Mouse (Mus musculus): Measurements from ENCODE around the gene 4930402F06Rik.

The 4930402F06Rik gene

GRCm38 (mm10) chr2:35397096-35397495 lies at the start of gene 4930402F06Rik:
TSS of gene 4930402F06Rik (minus strand) at chr2:35397175.
- in situ Hi-C loops (cut with MboI, MseI), result loop anchor here in 1 of 2 experiments (5.0 kb wide), 1 partner anchor 105 kb away; no protein-coding TSS in a partner anchor

GRCm38 (mm10) chr2:35446300-35446699 lies 49.3 kb upstream of the 4930402F06Rik start:
- in situ Hi-C loops (cut with MboI, MseI), result no loop called here

- in situ Hi-C loops (cut with MboI, MseI), result no loop called here
These were observed 48.6 kb upstream of the 4930402F06Rik start for GRCm38 (mm10) chr2:35445610-35446009.

DNA sequence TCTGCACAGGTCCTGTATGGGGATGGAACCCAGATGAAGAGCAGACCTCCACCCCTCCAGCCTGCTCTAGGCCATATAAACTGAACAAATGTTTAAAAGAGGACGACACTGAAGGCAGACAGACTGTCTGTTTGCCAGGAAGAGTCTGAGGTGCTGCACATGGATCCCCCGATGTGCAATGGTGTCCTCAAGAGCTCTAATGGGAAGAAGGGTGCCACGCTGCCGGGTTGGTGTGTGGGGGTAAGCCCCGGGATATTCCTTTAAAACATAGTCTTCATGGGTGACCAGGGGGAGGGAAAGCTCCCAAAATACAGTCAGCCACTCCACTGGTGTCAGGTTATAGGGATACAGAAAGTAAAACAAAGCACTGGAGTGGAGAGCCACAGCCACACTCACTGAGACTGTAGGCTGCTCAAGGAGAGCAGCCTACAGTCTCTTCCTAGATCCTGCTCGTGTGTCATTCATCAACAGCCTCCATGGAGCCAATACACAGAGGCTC lies 47.8 kb upstream of the 4930402F06Rik start:
- in situ Hi-C loops (cut with MboI, MseI), result no loop called here

GRCm38 (mm10) chr2:35443981-35444763 lies 47.2 kb upstream of the 4930402F06Rik start:
- in situ Hi-C loops (cut with MboI, MseI), result no loop called here

DNA sequence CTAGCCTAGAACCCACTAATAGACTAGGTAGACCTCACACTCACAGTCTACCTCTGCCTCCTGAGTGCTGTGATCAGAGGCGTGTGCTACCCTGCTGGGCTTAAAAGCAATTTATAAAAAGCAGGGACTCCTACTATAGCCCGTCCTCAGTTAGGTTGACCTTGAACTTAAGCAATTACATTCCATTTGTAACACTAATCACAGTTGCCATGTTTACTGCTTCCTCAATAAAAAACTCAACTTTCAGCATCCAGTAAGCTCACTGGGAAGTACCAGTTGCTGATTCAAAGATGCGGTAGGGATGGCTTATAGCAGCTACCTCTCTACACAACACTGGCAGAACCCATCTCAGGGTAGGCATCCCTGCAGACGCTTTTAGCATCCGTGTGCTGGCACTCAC lies 46.4 kb upstream of the 4930402F06Rik start:
- in situ Hi-C loops (cut with MboI, MseI), result no loop called here

DNA sequence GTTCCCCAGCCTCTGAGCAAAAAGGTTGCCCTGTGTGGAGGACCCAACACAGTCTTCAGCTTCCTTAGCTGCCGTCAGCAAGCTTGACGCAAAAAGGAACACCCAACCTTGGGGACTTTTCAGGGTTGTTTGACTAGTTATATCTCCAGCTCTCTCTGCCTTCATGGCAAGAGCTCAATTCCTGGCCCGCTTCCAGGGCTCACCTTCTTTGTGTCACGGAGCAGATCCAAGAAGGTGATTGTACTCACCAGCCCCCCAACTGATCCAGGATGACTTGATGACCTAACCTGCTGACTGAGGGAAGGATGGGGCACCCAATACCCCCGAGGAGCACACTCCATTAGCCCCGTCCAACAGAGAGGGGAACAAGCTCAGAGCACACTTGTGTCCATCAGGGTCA lies 45.1 kb upstream of the 4930402F06Rik start:
- in situ Hi-C loops (cut with MboI, MseI), result no loop called here

DNA sequence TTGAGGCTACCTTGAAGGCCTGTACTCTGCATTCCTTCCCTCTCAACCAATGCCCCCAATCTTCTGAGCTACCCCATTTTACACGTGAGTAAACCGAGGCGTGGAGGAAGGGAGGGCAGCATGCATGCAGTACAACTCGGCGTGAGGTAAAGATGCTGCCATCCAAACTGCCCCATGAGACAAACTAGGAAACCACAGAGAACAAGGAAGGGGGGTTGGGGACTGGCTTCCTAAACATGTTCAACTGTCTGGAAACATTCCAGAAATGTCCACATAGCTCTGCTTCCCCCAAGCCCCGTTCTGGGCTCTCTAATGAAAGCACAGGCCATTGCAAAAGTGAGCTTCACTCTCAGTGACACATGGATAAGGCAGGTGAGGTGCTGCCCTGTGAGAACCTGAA lies 44.4 kb upstream of the 4930402F06Rik start:
- in situ Hi-C loops (cut with MboI, MseI), result no loop called here

DNA sequence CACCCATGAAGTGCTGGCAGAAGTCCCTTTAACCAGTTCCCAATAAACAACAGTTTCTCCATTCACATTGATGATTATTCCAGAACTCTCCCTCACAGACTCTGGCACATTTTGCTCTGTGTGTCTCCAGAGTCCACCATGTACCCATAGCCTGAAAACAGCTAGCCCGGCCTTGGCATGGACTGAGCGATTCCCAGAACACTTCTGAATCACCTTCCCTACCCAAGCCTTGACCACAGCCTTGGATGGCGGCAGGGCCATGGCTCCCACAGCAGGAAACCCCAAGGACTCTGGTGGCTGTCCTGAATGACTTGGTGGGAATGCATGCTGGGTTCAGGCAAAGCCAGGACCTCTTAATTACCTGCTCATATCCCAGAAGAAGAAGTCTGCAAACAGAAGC lies 43.5 kb upstream of the 4930402F06Rik start:
- in situ Hi-C loops (cut with MboI, MseI), result no loop called here

DNA sequence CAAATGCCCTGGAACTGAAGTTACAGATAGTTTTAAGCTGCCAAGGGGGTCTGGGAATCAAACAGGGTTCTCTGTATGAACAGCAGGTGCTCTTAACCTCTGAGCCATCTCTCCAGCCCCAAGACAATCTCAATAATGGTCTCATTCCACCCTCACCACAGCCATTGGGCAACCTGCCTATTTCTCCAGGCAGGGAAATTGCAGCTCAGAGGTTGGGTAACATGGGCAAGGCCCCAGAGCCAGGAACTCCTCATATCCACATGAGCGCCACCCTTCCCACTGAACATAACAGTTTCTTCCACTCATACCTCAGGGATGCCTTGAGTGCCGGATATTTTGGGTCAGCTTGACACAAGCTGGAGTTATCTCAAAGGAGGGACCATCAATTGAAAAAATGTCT lies 40.8 kb upstream of the 4930402F06Rik start:
- in situ Hi-C loops (cut with MboI, MseI), result no loop called here

GRCm38 (mm10) chr2:35434576-35435123 lies 37.7 kb upstream of the 4930402F06Rik start:
- in situ Hi-C loops (cut with MboI, MseI), result no loop called here

DNA sequence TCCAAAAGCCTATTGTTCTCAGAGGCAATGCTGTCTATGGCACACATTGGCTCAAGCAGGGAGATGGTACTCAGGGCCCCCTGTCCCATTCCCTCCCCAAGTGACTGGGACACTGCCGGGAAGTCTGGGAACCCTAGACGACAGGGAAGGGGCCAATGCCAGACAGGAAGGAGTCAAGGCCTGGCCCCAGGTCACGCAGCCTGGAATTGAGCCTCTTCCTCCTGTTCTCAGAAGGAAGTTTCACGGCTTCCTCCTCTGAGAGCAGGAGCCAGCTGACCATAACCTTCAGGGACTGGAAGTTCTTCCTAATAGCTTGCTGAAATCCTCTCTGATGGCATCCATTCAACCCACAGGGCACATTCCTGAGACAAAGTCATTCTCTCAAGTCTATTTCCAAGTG lies 36.5 kb upstream of the 4930402F06Rik start:
- in situ Hi-C loops (cut with MboI, MseI), result no loop called here

- in situ Hi-C loops (cut with MboI, MseI), result no loop called here
These were observed 35.5 kb upstream of the 4930402F06Rik start for GRCm38 (mm10) chr2:35432472-35432871.

DNA sequence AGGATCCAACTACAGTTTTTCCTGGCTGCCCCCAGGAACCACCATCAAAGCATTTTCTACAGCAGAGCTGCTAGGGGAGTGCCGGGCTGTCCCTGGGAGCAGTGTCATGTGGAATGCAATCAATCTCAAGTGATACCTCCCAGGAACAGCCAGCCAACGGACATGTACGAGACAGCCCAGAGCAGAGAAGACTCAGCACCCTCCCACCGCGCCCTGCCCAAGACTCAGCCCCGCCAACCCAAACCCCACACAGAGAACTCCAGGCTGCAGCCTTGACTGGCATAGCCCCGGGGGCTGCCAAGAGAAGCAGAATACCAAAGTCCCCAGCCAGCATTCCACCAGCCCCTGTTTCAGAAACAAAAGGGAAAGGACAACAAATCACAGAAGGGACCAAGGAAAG lies 35.0 kb upstream of the 4930402F06Rik start:
- in situ Hi-C loops (cut with MboI, MseI), result no loop called here

- in situ Hi-C loops (cut with MboI, MseI), result no loop called here
These were observed 33.8 kb upstream of the 4930402F06Rik start for GRCm38 (mm10) chr2:35430806-35431205.

- in situ Hi-C loops (cut with MboI, MseI), result no loop called here
These were observed 31.8 kb upstream of the 4930402F06Rik start for GRCm38 (mm10) chr2:35428615-35429300.

DNA sequence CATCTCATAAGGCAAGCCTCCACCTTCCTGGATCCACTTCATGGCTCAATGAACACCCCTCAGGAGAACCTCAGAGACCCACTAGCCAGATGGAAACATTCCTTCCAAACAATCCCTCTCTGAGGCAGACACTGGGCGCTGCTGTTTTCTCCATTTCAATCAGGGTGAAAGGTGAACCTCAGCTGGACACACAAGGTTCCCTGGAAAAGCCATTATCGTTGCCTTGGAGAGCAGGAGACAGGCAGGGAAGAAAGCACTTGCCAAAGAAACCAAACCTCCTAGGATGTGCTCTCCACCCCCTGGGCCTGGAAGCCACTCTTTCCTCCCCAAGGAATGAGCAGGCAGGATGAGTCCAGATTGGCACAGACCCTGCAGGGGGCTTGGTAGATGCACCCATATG lies 30.6 kb upstream of the 4930402F06Rik start:
- in situ Hi-C loops (cut with MboI, MseI), result no loop called here

DNA sequence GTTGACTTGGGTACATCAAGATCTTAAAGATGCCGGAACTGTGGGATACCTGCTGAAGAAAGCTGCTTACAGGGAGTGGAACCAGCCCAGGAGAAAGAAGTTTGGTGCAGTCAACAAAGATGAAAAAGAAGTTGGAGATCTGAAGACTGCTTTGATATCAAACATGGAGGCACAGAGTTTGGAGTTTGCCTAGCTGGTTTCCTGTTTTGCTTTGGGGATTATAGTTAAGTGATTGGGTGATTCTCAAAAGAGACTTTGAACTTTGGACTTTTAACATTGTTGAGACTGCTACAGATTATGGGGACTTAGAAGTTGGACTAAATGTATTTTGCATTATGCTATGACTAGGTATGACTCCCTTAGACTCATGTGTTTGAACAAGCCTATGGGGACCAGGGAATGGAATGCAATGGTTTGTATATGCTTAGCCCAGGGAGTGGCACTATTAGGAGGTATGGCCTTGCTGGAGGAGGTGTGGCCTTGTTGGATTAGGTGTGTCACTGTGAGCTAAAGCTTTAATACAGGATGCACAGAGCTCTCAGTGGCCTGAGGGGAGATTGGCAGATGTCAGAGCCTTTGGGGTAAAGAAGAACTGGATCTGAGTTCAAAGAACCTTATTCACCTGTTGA lies 26.9 kb upstream of the 4930402F06Rik start:
- in situ Hi-C loops (cut with MboI, MseI), result no loop called here

DNA sequence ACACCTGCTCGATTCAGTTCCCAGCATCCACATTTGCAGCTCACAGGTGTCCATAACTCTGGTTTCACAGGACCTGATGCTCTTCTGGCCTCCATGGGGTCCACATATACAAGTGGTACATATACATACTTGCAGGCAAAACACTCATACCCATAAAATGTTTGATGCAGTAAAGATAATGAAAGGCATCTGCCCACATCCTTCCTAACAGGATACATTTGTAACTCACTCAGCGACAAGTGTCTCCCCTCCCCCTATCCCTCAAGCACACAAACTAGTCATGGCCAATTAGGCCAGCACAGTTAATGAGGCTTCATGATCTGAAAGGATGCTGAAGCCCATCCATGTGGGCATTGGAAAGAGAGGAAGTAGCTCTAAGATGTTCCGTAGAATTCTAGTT lies 25.4 kb upstream of the 4930402F06Rik start:
- in situ Hi-C loops (cut with MboI, MseI), result no loop called here

DNA sequence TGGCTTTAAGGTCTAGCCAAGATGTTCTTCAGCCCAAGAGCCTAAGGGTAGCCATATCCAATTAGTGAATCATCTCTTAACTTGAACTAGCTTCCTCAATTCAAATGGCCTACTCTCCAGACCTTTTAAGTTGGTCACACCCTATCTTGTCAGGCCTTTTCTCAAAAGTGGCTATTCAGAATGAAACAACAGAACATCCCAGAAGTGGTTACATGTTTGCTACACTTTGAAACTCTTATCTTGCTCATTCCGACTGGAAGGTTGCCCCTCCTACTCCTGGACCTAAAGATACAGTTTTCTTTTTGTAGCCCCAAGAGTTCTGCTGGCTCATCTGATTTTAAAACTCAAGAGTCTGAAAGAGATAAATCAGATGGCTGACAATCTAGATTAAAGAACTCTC lies 23.7 kb upstream of the 4930402F06Rik start:
- in situ Hi-C loops (cut with MboI, MseI), result no loop called here

DNA sequence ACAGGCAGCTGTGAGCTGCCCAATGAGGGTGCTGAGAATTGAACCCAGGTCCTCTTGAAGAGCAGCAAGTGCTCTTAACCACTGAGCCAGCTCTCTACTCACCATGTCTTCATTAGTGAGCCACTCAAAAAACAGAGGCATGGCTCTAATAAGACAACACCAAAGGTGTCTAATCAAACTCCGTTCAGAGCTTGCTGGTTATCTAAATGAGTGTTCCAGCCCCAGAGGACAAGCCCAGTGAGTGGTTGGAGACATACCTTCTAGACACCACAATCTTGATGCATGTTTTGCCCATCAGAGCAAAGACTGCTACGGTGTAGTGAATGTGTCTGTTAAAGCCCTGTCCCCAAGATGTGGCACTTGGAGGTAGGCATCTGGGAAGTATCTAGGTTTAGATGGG lies 22.7 kb upstream of the 4930402F06Rik start:
- in situ Hi-C loops (cut with MboI, MseI), result no loop called here

GRCm38 (mm10) chr2:35419243-35419642 lies 22.3 kb upstream of the 4930402F06Rik start:
- in situ Hi-C loops (cut with MboI, MseI), result no loop called here

Data from T-helper 17 cell (primary cell).